Mouse (Mus musculus) thymus, postnatal 14 days (tissue): ENCODE measurements at regions not wholly inside any gene's neighbourhood (a gene's known extent, or its start where the extent isn't known, plus 50 kb on each side); places are given as distances from the start of the nearest gene placed in this dataset.

Source experiments
- DNase-seq: peaks from one replicate; pipeline ENCODE4 v3.0.0; 2021

DNA sequence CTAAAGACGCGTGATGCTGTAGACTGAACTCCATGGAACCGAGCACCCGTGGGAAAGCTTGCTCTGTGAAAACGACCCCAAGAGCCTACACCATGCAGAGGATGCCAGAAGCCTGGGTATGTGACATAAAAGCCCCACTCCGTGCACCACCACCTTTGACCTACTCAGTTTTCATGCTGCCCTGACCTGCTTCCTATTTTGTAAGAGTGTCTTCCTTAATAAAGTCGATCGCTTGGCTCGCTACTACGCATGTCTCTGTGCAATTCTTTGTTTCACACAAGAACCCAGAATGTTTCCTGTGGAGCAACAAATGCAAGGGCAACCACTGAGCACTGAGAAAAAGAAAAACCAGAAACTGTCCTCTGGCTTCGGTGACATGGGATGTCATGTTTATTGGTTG, 60.5 kb downstream of the Sec61b start:
- no peak for DNase-seq

DNA sequence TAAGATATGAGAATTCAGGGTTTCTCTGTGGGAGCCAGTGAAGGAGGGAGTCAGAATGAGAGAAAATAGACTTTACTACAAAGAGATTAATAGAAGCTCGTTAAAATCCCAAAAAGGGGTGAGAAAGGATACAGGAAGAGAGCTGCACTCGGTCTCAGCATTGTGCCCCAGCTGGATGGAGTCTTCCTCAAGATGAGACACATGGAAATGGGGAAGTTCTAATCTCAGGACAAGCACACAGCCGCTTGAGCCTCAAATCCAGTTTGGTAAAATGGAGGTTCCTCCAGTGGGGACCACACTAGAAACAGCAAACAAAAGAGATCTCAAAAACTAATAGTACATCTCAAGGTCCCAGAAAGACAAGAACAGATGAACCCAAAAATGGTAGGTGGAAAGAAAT, 93.2 kb downstream of the Sec61b start:
- DNase-seq = no peak

DNA sequence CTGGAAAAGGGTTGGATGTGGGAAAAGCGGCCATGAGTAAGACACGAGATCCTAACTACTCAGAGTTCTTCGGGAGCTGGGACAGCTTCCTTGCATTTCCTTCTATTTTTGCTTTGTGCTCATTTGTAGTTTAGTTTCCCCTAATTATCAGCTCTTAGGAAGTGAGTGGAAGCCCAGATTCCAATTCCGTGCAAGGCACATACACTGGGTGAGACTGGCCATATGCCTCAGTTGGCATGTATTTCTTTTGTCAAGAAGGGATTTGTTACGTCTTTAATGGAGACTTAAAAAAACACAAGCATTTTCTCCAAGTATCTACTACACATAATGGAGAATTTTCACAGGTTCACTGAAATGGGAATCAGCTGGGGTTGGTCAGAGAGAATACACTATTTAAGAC, 96.4 kb downstream of the Sec61b start:
- no peak for DNase-seq

DNA sequence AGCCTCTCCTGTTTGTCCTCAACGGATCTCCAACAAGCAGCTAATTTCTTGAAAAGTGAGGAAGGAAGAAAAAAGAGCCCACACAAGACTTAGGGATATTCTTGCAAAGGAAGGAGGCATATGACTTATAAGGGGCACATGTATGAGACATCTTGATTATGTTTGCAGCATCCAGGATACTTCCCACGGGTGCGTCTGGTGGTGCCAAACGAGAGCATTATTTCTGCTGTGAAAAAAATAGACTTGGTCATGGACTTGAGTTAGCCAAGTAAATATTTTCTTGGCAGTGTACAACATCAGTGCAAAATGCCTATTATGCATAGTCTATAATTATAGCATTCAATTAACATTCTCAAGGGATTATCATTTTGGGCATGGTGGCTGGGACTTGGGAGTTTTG, 101.6 kb downstream of the Sec61b start:
- DNase-seq = no peak

DNA sequence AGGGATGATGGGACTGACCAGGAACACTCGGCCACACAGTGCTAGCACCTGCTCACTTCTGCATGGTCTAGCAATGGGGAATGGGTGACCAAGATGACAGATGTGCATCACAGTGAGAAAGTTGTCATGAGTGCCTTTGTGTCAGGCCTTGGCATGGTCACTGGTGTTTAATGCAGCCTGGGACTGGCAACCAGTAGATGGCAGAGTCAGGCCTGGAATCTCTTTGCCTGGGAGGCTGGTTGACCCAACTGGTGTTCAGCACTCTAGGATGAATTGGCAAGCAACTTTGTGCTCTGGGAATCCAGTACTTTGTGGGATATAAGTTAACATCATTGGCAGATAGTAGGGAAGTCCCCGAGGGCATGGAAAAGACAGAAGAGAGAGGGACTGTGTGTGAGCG, 103.0 kb downstream of the Sec61b start:
- no peak for DNase-seq

DNA sequence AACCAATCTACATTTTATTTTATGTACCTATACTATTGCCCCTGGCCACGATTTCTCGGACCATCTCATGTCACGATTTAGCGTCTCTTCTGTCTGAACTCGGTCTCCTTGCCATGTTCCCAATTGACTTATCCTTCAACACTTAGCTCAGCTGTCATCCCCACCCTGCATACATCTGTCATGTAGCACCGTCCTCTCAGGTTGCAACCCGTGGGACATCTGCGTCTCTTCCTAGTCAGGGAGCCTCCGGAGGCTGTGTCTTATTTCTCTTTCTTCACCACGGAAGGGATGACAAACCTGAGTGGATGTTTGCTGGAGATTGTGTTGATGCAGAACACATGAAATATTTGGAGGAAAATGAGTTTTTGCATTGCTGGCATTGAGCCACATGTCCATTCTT, 104.2 kb downstream of the Sec61b start:
- no peak for DNase-seq

DNA sequence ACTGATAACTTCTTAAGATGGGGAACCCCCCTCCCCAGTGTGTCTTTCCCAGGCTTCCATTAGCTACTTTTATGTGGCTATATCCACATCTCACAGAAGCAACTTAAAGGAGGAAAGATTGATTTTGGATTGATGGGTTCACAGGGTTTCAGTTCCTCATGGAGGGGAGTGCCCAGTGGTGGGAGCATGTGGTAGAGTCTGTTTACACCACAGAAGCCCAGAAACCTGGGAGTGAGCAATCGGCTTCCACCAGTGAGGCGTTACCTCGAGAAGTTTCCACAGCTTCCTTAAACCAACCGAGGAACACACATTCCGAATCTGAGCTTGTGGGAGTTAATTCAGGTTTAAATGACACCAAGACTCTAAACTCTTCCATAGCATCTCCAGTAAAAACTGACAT, 106.1 kb downstream of the Sec61b start:
- DNase-seq = no peak

DNA sequence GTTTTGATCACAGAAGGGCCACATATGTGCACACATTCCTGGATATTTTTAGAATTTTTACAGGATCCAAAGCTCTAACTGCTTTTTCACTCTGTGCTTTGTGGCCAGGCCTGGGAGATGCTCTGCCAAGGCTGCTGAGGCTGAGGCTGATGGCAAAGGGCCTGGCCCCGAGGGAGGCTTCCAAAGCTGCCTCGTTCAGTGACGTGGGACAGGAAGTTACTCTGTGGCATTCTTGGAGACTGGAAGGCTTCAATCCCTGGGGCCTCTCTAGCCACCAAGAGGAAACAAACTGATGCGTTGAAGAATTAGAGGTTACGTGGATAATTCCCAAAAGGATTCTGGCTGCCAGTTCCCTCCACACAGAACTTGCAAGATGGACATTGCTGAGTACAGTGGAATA, 112.8 kb downstream of the Sec61b start:
- no peak for DNase-seq

DNA sequence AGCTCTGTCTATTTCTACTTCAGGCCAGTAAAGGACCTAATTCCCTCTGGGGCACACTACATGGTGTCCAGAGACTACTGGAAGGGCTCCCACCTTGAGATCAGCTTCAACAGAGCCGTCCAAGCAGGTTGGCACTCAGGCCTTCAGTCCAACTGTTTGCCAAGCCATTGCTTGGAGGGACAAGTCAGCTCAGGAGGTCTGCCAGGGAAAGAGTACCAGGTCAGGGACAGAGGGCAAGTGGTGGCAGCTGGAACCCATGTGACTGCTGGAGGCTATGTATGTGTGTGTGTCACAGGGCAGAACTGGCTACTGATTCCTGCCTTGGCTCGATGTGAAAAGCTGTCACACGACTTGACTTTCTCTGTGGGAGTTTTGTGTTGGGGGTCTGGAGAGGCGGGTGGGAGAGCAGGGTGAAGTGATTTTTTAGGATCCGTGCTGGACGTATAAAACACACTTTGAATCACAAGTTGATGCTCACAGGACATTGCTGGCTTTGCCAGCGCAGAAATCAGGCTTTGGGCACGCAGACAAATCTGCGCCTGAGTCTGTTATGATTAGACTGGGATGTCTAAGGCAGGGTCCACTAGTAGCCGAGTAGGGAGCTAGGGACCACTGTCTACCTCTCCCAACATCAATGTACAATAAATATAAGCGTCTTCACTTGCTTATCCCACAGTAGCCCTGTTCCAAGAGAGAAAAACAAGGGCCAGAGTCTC, 118.0 kb downstream of the Sec61b start:
- no peak for DNase-seq

DNA sequence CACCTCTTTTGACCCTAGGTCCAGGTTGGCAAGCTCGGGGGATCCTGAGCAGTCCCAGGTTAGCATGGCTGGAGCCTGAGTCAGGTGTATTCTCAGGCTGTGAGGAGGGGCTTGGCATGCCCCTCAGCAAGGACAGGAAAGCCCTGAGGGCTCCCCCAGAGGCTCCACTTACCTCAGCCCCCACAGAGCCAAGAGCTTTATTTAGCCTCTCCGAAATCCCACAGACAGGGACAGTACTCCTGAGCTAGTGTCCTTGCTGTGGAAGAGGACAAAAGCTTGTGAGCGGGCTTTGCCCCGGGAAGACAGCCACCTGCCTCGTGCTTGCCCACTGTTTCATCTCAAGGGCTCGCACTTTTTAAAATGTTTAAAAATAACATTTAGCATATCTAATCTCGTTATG, 118.7 kb downstream of the Sec61b start:
- no peak for DNase-seq

DNA sequence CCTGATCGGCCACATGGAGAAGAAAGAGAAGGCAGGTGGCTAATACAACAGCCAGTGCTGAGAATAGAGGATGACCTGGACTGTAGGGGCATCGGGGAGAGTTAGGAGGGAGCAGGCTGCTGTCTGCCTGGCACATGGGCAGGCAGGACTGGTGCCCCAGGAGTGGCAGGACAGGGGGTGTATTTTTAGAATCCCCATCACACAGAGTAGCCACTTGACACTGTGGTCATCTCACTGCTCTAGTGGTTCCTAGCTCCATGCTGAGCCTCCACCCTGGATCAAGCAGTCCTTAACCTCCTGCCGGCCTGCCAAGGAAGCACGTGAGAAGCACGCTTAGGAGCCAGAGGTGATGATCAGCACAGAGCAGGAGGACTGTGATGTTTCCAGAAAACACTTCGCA, 119.7 kb downstream of the Sec61b start:
- DNase-seq = no peak

DNA sequence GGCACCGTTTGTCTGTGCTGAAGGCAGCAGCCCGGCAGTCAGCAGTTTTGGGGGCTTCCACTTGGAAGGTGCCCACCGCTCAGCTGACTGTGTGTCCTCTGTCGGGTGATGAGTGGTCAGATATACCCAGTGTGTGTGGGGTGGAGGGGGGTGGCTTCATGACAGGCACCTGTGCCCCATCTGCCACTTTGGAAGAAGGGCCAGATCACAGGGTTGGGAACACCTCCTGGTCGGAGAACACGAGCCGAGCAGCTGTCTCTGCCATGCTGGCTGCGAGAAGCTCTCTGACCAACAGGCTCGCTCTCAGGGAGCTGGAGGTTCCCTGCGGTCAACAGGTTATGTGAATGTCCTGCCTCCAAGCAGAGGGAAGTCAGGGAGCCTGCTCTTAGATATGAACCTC, 121.4 kb downstream of the Sec61b start:
- DNase-seq = no peak

DNA sequence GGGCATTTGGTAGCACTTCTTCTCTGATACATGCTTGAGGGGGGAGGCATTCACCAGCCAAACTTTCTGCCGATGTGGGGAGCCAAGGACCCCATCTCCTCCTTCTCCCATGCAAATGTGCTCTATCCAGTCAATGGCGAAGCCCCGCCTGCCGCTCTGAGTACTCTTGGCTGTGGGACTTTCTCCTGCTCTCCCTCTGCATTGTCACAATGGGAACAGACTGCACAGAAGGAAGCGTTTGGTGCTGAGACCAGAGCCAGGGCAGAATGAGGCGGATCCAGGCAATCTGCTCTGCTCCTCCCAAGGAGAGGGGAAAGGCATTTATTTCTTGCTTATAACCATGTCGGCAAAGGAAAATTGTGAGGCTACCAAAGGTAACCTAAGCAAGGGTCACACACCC, 123.1 kb downstream of the Sec61b start:
- DNase-seq = no peak

DNA sequence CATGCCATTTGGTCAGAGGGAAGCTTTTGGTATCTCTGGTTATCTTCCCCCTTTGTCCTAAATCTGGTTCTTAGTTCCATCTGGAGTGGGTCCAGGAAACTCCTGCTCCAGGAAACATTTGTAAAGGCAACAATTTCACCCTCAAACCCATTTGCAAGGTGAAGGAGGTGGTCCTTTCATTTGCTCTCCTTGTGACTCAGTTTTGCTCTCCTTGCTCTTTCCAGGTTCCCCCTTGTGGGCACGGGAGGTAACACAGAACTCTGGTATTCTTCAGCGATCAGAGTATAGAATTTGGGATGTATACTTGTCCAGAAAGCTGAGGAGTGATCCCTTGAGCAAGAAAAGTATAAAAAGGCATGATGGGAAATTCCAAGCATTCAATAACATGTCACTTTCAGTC, 123.8 kb downstream of the Sec61b start:
- DNase-seq = peak; percentile 47

DNA sequence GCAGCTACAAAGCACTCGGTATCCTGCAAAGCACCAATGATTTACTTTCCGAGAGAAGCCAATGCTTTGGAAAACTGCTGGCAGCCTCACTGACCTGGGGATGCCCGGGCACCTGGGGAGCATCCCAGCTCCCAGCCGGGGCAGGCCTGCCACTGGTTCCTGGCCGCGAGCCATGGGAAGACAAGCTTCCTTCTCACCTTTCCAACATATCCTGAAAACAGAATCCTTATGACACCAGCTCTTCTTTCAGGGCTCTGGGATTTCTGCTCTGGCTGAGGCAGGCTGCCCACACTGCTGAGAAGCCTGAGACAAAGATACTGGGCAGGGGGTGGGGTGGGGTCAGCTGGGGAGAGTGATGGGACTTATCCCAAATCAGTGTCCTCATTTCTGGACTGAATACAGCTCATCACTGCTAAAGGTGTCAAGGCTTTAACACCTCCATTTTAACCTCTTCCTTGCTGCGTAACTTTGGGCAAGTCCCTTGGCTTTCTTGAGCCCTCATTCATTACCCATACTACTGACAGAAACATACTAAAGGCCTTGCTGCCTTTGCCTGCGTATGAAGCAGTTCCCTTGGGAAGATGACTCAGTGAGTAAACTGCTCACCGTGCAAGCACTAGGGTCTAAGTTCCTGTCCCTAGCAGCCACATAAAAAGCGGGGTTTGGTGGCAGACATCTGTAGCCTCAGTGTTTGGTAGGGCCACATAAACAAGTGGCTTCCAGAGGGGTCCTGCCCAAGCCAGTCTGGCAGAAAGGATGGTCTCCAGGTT, 127.0 kb downstream of the Sec61b start:
- DNase-seq = no peak

DNA sequence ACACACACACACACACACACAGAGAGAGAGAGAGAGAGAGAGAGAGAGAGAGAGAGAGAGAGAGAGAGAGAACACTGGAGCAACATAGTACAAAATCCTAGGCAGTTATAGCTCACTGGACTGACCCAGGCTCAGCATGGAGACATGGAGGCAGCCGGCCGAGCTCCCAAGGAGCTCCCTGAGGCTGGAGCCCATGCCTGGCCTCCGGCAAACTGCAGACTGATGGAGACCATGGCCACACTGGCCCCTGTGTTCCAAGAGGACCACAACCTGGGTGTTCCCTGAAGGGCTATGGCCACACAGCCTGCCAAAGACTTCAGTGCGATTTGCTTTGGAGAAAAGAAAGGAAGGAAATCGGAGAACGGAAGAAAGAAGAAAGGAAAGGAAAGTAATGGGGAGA, 128.9 kb downstream of the Sec61b start:
- no peak for DNase-seq

DNA sequence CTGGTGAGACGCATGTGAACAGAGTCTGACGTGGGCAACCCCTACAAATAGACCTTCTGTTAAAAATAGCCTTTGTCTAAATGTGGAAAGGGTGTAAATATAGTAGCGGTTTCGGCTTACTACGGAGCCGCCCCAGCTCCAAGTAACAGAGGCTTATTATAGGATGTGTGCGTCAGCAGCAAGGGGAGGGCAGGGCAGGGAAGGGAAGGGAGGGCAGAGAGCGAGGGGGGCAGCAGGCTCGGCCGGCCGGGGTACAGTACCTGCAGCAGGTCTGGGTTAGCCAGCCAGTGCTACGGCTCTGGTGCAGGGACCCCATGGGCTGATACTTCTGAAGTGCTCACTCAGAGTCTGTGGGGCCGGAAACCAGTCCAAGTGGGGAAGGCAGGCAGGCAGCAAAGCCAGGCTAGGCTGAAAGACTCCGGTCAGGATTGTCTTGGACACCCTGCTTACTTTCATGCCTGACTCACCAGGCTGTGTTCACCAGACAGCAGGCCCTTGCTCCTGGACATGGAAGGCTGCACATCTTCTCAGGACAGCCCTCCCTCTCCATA, 129.5 kb downstream of the Sec61b start:
- peak; percentile 6 for DNase-seq

DNA sequence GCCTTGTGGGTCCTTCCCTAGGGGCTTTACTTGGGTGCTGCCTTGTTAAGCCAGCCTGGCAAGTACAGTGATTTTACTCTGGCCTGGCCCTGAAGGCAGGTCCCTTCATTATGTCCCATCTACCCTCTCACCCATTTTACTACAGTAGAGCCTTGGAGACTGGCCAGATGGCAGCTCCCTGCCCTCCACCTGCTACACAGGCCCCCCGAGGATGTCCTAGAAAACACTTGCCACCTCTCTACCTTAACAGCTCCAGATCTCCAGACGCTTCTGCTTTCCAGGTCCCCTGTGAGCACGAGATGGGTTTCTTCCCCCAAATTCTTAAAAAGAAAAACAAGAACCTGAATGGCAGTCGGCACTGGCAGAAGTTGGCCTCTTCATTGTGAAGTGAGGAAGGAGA, 131.2 kb downstream of the Sec61b start:
- DNase-seq = no peak

DNA sequence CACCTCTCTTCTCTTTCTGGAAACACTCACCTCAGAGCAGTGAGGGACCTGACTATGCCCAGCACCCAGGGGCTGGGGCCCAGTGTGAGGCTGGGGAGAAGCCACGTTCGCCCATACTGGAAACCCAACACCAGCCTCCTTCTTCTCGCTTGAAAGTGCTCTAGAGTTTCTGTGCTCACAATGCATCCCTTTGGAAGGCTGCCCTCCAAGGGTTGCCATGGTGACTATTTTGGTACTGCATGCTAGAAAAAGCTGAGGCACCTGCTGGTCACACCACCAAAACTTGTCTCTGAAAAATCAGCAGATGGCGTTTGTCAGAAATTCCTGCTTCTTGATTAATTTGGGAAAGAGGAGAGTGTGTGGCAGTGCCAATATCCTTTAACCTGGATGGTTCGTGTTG, 134.2 kb downstream of the Sec61b start:
- no peak for DNase-seq

DNA sequence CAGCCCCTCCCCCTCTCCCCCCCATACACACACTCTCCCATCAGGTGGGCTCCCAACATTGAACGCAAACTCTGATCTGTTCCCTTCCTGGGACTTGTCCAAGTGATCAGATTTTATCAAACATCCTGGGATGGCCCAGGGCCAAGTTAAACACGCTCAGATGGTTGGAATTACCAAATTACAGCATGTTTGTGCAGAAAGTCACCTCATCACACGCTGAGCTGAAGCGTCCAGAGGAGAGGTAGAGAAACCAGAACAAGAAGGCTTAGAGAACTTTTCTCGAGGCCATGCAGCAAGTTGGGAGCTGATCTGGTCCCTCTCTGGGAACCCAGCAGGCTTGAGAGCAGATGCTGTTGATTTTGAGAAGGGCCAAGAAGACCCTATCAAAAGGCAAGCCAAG, 136.5 kb downstream of the Sec61b start:
- no peak for DNase-seq

DNA sequence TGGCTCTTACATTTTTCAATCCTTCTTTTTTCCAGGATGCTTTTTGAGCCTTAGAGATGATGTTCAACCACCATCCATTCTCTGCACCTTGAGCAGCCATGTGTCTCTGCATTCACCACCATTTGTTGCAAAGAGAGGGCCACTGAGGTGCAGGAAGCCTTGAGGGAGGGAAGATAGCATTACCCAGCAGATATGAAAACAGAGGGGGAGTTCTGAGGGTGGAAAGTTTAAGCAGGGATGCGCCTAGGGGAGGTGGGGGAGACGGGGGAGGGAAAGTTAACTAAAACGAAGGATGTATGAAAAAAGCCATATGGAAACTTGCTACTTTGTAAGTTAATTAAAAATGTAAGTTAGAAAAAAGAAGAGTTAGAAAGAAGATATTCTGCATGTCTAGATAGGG, 142.1 kb downstream of the Sec61b start:
- DNase-seq = no peak

DNA sequence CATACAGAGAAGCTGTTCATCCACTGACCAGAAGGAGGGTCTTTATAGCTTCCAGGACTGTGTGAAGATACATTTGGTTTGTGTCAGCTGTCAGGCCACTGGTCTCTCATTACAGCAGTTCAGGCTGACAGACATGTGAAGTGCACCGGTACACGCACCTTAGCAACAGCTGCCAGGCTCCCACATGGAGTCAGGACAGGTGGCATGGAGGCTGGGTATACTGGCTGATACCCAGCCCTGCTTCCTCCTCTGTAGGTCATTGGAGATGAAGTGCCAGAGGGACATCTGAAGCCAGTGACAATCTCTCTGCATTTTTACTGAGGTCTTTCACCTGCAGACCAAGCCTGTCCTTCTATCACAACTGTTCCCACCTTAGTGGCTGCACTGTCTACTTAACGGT, 146.2 kb downstream of the Sec61b start:
- DNase-seq = no peak

DNA sequence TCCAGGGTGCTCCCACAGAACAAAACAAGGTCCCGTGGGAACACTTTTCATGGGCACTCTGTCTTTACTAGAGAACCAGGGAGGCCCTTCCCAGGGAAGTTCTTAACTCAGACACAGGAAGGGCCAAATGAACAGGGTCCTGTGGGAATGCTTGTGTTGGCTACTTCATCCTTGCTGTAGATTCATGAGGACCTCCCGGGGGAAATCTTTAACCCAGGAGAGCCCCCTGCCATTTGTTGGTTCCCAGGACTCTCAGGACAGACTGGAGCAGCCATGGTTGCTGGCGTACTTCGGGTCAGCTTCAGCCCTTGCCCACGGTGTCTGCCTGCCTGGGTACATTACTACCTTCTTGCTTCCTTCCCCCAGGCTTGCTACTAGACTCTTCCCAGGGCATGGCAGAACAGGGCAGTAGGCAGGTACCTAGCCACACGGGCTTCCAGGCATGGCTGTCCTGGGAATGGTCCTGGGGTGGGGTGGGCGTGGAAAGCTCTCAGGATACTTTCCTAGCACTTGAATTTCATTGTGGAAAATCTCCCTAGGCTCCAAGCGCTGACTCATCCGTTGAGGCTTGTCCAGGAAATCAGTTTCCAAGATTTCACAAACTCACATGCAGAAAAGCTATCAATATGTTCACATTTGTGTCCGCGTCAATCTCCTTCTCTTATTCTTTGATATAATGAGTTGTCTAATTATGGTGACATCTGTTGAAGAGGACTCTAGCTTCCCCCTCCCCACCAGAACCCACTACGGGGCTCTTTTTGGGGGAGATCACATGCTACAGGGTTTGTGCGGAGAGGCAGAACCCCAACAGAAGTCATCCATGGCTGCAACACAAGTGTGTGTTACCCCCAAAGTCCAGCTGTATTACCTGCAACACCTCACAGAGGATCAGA, 148.6 kb downstream of the Sec61b start:
- no peak for DNase-seq

DNA sequence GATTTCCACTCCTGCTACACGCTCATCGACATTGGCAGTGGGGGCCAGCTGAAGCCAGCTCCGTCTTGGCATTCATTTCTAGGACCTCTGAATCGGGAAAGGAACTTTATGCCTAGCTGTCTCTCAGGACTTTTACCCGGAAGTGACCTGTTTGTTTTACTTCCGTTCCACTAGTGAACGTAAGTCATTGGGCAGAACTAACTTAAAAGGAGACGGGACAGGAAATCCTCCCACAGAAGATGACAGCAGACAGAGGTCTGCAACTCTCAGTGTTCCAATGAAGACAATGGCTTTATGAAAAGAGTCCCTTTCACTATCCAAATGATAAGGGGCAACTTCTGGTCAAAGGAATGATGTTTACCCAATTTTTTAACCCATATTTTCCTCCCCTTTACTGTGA, 155.5 kb downstream of the Sec61b start:
- no peak for DNase-seq
